Mouse (Mus musculus) lung, embryonic 15.5 days (tissue): ENCODE data around the gene Mrpl9. TPM values are rescaled to one million over a fixed set of nuclear protein-coding genes. Genes with fewer than 3 reads are reported as not detected.

Experiments
- ATAC-seq: fragments of 200-750 bp; cut with Nextera tagmentation; 2 replicates; pipeline ENCODE4 v1.8.0; 2017; ENCODE audit warnings: moderate number of reproducible peaks, borderline replicate concordance; ENCODE audit not compliant: low FRiP score, low TSS enrichment; ENCODE audit errors: extremely low read depth
- H3K27ac ChIP-seq: fragments of 300-500 bp; sonication (generic); 2 replicates; pipeline ENCODE4 v1.5.1; 2015; ENCODE audit warnings: moderate library complexity, mild to moderate bottlenecking, inconsistent platforms
- H3K27me3 ChIP-seq: fragments of 300-500 bp; sonication (generic); 2 replicates; pipeline ENCODE4 v1.6.1; 2015; ENCODE audit warnings: inconsistent platforms
- H3K36me3 ChIP-seq: fragments of 300-500 bp; sonication (generic); 2 replicates; pipeline ENCODE4 v1.6.1; 2015; ENCODE audit warnings: inconsistent platforms
- H3K4me1 ChIP-seq: fragments of 300-500 bp; sonication (generic); 2 replicates; pipeline ENCODE4 v1.6.1; 2015; ENCODE audit warnings: inconsistent platforms
- H3K4me2 ChIP-seq: fragments of 300-500 bp; sonication (generic); 2 replicates; pipeline ENCODE4 v1.6.1; 2015; ENCODE audit warnings: inconsistent platforms, mild to moderate bottlenecking, moderate library complexity
- H3K4me3 ChIP-seq: fragments of 300-500 bp; sonication (generic); 2 replicates; pipeline ENCODE4 v1.5.1; 2015; ENCODE audit warnings: mild to moderate bottlenecking, inconsistent platforms
- H3K9ac ChIP-seq: fragments of 300-500 bp; sonication (generic); 2 replicates; pipeline ENCODE4 v1.6.1; 2015; ENCODE audit warnings: inconsistent platforms
- H3K9me3 ChIP-seq: fragments of 300-500 bp; sonication (generic); 2 replicates; pipeline ENCODE4 v1.6.1; 2016; ENCODE audit warnings: inconsistent platforms
- WGBS: fragments of 180-500 bp; shearing (Covaris S2); methylation state at CpG from one replicate; pipeline ENCODE4 v1.1.7; 2015; 5-methylcytosine and 5-hydroxymethylcytosine counted together
- polyA plus RNA-seq: library from polyadenylated mRNA; unstranded; fragments of >200 nt; fragmentation: Nextera tagmentation; extraction: Ambion mirVana; gene quantifications from 2 replicates; pipeline ENCODE4 v1.2.1, GENCODE M21; 2015

The Mrpl9 gene
- polyA plus RNA-seq, 1 experiment from 2014 or later = 62.6 TPM

DNA sequence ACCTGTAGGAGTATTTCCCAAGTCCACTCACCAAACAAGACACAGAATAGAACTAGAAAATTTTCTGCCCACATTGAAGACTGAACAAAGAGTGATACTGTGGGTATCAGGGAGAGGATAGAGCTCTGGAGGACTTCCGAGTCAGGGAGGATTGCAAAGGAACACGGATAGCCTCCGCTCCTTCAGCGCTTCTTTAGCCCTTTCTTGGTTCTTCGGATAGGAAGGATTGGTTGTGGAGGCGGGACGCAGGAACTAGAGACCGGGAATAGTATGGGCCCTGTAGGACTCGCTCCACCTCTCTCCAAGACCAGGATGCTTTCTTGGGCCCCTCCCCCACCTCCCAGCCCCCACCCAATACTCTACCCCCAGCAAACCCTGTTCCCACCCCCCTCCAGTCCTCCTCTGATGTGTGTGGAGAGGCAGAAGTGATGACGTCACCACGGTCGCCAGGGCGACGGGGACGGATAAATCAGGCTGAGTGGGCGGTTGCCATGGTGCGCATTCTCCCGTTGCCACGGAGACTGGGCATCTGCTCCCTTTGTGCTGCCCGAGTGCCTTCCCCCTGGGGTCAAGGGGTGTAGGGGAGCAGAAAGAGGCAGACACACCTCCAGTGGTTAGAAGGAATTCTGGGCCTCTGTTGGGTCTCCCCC lies 40.8 kb downstream of the Mrpl9 start:
- 22% methylated on average over 20 of the region's 20 CpGs for WGBS
- no peak for ATAC-seq
- Histone ChIP-seq H3K9me3 (no peaks in the 10 kb centered on the region), H3K4me1 (0 out of 2 replicates have a peak, but pooled peaks cover 3% of the 10 kb centered on the region), H3K27ac (no peak overlapping the region), H3K27me3 (peaks cover 24% of the 10 kb centered on the region), H3K4me2 (no peak overlapping the region), H3K4me3 (no peak overlapping the region), H3K9ac (no peak overlapping the region), H3K36me3 (no peaks in the 10 kb centered on the region)

DNA sequence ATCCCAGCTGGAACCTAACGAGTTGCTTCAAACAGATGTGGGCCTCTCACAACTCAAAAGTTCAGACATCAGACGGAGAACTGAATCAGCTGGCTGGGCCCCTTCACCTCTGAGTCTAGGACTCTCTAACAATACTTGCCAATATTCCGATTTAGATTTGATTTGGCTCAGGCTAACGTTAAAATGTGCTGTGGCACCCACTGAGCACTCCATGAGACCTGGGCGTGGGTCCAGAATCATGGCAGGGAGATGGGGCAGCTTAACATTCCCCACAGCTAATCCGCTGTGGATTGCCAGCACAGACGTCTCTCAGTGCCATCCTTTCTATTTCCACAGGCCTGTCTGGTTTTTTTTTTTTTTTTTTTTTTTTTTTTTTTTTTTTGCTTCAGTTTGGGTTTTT lies 42.8 kb downstream of the Mrpl9 start:
- Histone ChIP-seq H3K27me3 (peaks cover 6% of the 10 kb centered on the region; the same call in 1 of the 2 replicates), H3K4me2 (no peak overlapping the region), H3K36me3 (no peaks in the 10 kb centered on the region), H3K4me1 (0 out of 2 replicates have a peak, but pooled peaks cover 3% of the 10 kb centered on the region), H3K9me3 (no peaks in the 10 kb centered on the region), H3K27ac (no peak overlapping the region), H3K4me3 (no peak overlapping the region), H3K9ac (no peak overlapping the region)
- 67% methylated on average over 7 of the region's 7 CpGs for WGBS
- no peak for ATAC-seq

GRCm38 (mm10) chr3:94487581-94487980 lies 44.5 kb downstream of the Mrpl9 start:
- no peaks in the 10 kb centered on the region for H3K27me3 ChIP-seq
- H3K27ac ChIP-seq = no peak overlapping the region
- no peaks in the 10 kb centered on the region for H3K9me3 ChIP-seq
- ATAC-seq = no peak
- 51% methylated on average over 6 of the region's 6 CpGs for WGBS
- H3K4me1 ChIP-seq = 0 out of 2 replicates have a peak, but pooled peaks cover 3% of the 10 kb centered on the region
- H3K9ac ChIP-seq = no peak overlapping the region
- no peaks in the 10 kb centered on the region for H3K36me3 ChIP-seq
- H3K4me2 ChIP-seq = no peak overlapping the region
- H3K4me3 ChIP-seq = no peak overlapping the region

DNA sequence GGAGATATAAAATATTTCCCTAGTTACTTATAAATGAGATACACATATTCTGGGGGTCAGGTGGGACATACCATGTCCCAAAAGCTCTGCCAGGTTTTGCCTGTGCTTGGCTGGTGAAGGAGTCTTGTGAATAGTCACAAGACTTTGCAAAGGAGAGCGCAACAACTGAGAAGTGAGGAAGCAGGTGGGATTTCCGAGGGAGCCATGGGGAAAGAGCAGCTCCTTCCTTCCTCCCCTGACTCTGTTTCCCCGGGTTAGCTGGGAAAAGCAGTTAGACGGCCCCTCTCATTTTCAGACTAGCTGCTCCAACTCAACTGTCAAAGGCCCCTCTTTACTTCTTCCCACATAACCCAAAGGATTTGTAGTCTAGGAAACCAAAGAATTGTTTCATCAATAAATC lies 54.0 kb downstream of the Mrpl9 start:
- WGBS = 69% methylated on average over 4 of the region's 4 CpGs
- no peaks in the 10 kb centered on the region for H3K9me3 ChIP-seq
- no peak overlapping the region for H3K4me3 ChIP-seq
- H3K4me2 ChIP-seq = no peak overlapping the region
- H3K27me3 ChIP-seq = no peaks in the 10 kb centered on the region
- H3K4me1 ChIP-seq = no peaks in the 10 kb centered on the region
- H3K27ac ChIP-seq = no peak overlapping the region
- peaks cover 2% of the 10 kb centered on the region; the same call in 1 of the 2 replicates for H3K36me3 ChIP-seq
- no peak overlapping the region for H3K9ac ChIP-seq
- ATAC-seq = no peak

Other genes starting within 250 kb of the Mrpl9 start
- not detected in 2 replicates for gene Gm5286, start 246.6 kb upstream of the Mrpl9 start, polyA plus RNA-seq
- not detected in 2 replicates for gene Gm4778, start 179.3 kb upstream of the Mrpl9 start, polyA plus RNA-seq
- 10.3 and 10.6 TPM in 2 replicates for gene Them4, start 133.2 kb upstream of the Mrpl9 start, polyA plus RNA-seq
- 0.25 and 0.35 TPM in 2 replicates for gene Them5, start 101.2 kb upstream of the Mrpl9 start, polyA plus RNA-seq
- gene C2cd4d, start 80.9 kb upstream of the Mrpl9 start, polyA plus RNA-seq = 0.45 and 1.1 TPM in 2 replicates
- gene Rorc, start 70.5 kb upstream of the Mrpl9 start, polyA plus RNA-seq = 6.1 and 6.8 TPM in 2 replicates
- 0.25 and 0.26 TPM in 2 replicates for gene Lingo4, start 44.8 kb upstream of the Mrpl9 start, polyA plus RNA-seq
- 11.7 and 11.8 TPM in 2 replicates for gene Tdrkh, start 30.0 kb upstream of the Mrpl9 start, polyA plus RNA-seq
- gene Oaz3, start 597 bp downstream of the Mrpl9 start, polyA plus RNA-seq = 0.42 and 0.49 TPM in 2 replicates
- gene Celf3, start 35.0 kb downstream of the Mrpl9 start, polyA plus RNA-seq = 2.3 and 4.6 TPM in 2 replicates
- 7.8 and 8.4 TPM in 2 replicates for gene Riiad1, start 37.0 kb downstream of the Mrpl9 start, polyA plus RNA-seq
- 46.5 and 48.5 TPM in 2 replicates for gene Snx27, start 139.4 kb downstream of the Mrpl9 start, polyA plus RNA-seq
- not detected in 2 replicates for gene Gm10972, start 199.8 kb downstream of the Mrpl9 start, polyA plus RNA-seq
- 10.4 and 11.6 TPM in 2 replicates for gene Tuft1, start 215.6 kb downstream of the Mrpl9 start, polyA plus RNA-seq